Mouse (Mus musculus): ENCODE measurements around the gene Rabgap1.

GRCm38 (mm10) chr2:37486408-37486807 is 43.3 kb downstream of the Rabgap1 start:
- TF ChIP-seq CTCF (IDR thresholded peaks at IDR 0.05; ENCODE audit: control insufficient read depth, insufficient read depth, insufficient replicate concordance, low read depth, low read length) (no peak), POLR2A (IDR thresholded peaks at IDR 0.05; ENCODE audit: control insufficient read depth, low read depth, low read length) (no peak)

Measured in testis, adult 2 months (tissue).